7 mouse cellular contexts compared by ENCODE assay signal in genomic region chr3:130708529-130708928, GRCm38 (mm10). TPM values are rescaled to one million over a fixed set of nuclear protein-coding genes. Genes with fewer than 3 reads are reported as not detected.
A peak's percentile ranks its signal among the peaks of the same experiment; 100 is the strongest.
DNase-seq lines count a peak whose midpoint lies in the region; ATAC-seq and TF ChIP-seq lines count a peak whose summit lies in the region.

No protein-coding gene starts in this region.

- peak overlapping the region; percentile 76 for H3K4me2 ChIP-seq in limb, embryonic 13.5 days (replicated peaks)
- peak overlapping the region; percentile 83 for H3K4me2 ChIP-seq in midbrain, embryonic 14.5 days (ENCODE audit: low read length)

- no peak for TF ChIP-seq POLR2A in testis, adult 2 months (IDR thresholded peaks at IDR 0.05; ENCODE audit: control insufficient read depth, low read depth, low read length)
- TF ChIP-seq POLR2A in embryonic fibroblast, embryonic 13.5 days (IDR thresholded peaks at IDR 0.05; ENCODE audit: low read depth, low read length) = no peak

- H3K27ac ChIP-seq in testis, adult 2 months (ENCODE audit: control insufficient read depth, insufficient read depth, low read depth, low read length) = 0 out of 2 replicates have a peak overlapping the region, but pooled peaks have one; percentile 12
- H3K27ac ChIP-seq in embryonic fibroblast, embryonic 13.5 days (ENCODE audit: insufficient read depth, low read length) = peak overlapping the region; percentile 45
- H3K27ac ChIP-seq in limb, embryonic 13.5 days = peak overlapping the region; percentile 80
- peak overlapping the region; percentile 87; the same call in 1 of the 2 replicates for H3K27ac ChIP-seq in midbrain, embryonic 14.5 days (replicated peaks; ENCODE audit: low read depth, low read length)

- H3K9ac ChIP-seq in limb, embryonic 13.5 days = peak overlapping the region; percentile 89
- H3K9ac ChIP-seq in midbrain, embryonic 14.5 days (replicated peaks; ENCODE audit: low read length) = peak overlapping the region; percentile 78

- peaks cover 5% of the 10 kb centered on the region for H3K4me1 ChIP-seq in testis, adult 2 months (ENCODE audit: control insufficient read depth, insufficient read depth, low read length)
- no peaks in the 10 kb centered on the region; the same call in 1 of the 2 replicates for H3K4me1 ChIP-seq in embryonic fibroblast, embryonic 13.5 days (ENCODE audit: control insufficient read depth, insufficient read depth, low read length)
- peaks cover 22% of the 10 kb centered on the region for H3K4me1 ChIP-seq in limb, embryonic 13.5 days
- peaks cover 22% of the 10 kb centered on the region for H3K4me1 ChIP-seq in midbrain, embryonic 14.5 days (ENCODE audit: control insufficient read depth, insufficient read depth, low read length)

- 0% methylated on average over 5 of the region's 5 CpGs for WGBS in limb, embryonic 13.5 days
- under 1% methylated on average over 5 of the region's 5 CpGs for WGBS in midbrain, embryonic 14.5 days

- no peaks in the 10 kb centered on the region for H3K9me3 ChIP-seq in limb, embryonic 13.5 days
- H3K9me3 ChIP-seq in midbrain, embryonic 14.5 days (ENCODE audit: control insufficient read depth, low read length) = no peaks in the 10 kb centered on the region

- peak overlapping the region; percentile 90 for H3K4me3 ChIP-seq in testis, adult 2 months (ENCODE audit: control insufficient read depth, low read depth, low read length)
- H3K4me3 ChIP-seq in embryonic fibroblast, embryonic 13.5 days (ENCODE audit: insufficient read depth, low read length) = peak overlapping the region; percentile 98
- peak overlapping the region; percentile 79 for H3K4me3 ChIP-seq in limb, embryonic 13.5 days
- peak overlapping the region; percentile 74 for H3K4me3 ChIP-seq in midbrain, embryonic 14.5 days (replicated peaks; ENCODE audit: low read depth, low read length)

- DNase-seq in testis, postnatal 14 days (ENCODE audit: low spot score) = no peak
- peak; percentile 29 for DNase-seq in midbrain, embryonic 14.5 days
- DNase-seq in spleen, postnatal 4 days (ENCODE audit: low spot score in 2 of 2) = no peak

- ATAC-seq in limb, embryonic 13.5 days (ENCODE audit: low FRiP score, low read depth) = no peak
- ATAC-seq in midbrain, embryonic 14.5 days (ENCODE audit: low FRiP score, low TSS enrichment) = no peak
- no peak for ATAC-seq in activated CD4-positive, CD25-positive, alpha-beta regulatory T cell, adult 4 months

- TF ChIP-seq CTCF in testis, adult 2 months (IDR thresholded peaks at IDR 0.05; ENCODE audit: control insufficient read depth, insufficient read depth, insufficient replicate concordance, low read depth, low read length) = no peak
- no peak for TF ChIP-seq CTCF in embryonic fibroblast, embryonic 13.5 days (IDR thresholded peaks at IDR 0.05; ENCODE audit: borderline replicate concordance, insufficient read depth, low read length)

- H3K27me3 ChIP-seq in testis, adult 2 months (ENCODE audit: control insufficient read depth, insufficient read depth, low read length) = no peaks in the 10 kb centered on the region
- no peaks in the 10 kb centered on the region for H3K27me3 ChIP-seq in limb, embryonic 13.5 days
- H3K27me3 ChIP-seq in midbrain, embryonic 14.5 days (ENCODE audit: control insufficient read depth, insufficient read depth, low read length) = no peaks in the 10 kb centered on the region

- H3K36me3 ChIP-seq in testis, adult 2 months (ENCODE audit: control insufficient read depth, insufficient read depth, low read length) = 0 out of 2 replicates have a peak, but pooled peaks cover 1% of the 10 kb centered on the region
- H3K36me3 ChIP-seq in limb, embryonic 13.5 days = peaks cover 11% of the 10 kb centered on the region
- peaks cover 7% of the 10 kb centered on the region for H3K36me3 ChIP-seq in midbrain, embryonic 14.5 days (ENCODE audit: control insufficient read depth, insufficient read depth, low read length)

RNA-seq across cellular contexts. Expression of gene Ostc, which starts 0.7 kb away (rescaled TPM):
- 23.3 and 27.2 TPM in 2 replicates for polyA plus RNA-seq in testis, adult 2 months (2012; rRNA removed)
- 279 and 363 TPM in 2 replicates for polyA plus RNA-seq in embryonic fibroblast, embryonic 13.5 days (2011; ENCODE audit: insufficient read length, low read depth, missing spikeins)
- polyA plus RNA-seq in limb, embryonic 13.5 days (2015; fragmentation: Nextera tagmentation; extraction: Ambion mirVana) = 480 and 491 TPM in 2 replicates
- 223 and 240 TPM in 2 replicates for polyA plus RNA-seq in midbrain, embryonic 14.5 days (2014; fragmentation: Nextera tagmentation; extraction: Ambion mirVana)
- polyA plus RNA-seq in activated CD4-positive, CD25-positive, alpha-beta regulatory T cell, adult 4 months (2017; shearing (Covaris generic)) = 100 to 1,000 TPM; 214 to 219 TPM

RNA-seq across cellular contexts. Expression of gene Rpl34, which starts 21.7 kb away (rescaled TPM):
- polyA plus RNA-seq in testis, adult 2 months (2012; rRNA removed) = 979 and 1,049 TPM in 2 replicates
- polyA plus RNA-seq in embryonic fibroblast, embryonic 13.5 days (2011; ENCODE audit: insufficient read length, low read depth, missing spikeins) = 1,245 and 1,289 TPM in 2 replicates
- 877 and 879 TPM in 2 replicates for polyA plus RNA-seq in limb, embryonic 13.5 days (2015; fragmentation: Nextera tagmentation; extraction: Ambion mirVana)
- 612 and 730 TPM in 2 replicates for polyA plus RNA-seq in midbrain, embryonic 14.5 days (2014; fragmentation: Nextera tagmentation; extraction: Ambion mirVana)
- 1,000 to 10,000 TPM; 1,918 to 2,174 TPM for polyA plus RNA-seq in activated CD4-positive, CD25-positive, alpha-beta regulatory T cell, adult 4 months (2017; shearing (Covaris generic))

Comparison
In these comparisons a context has a peak if more than half of its experiments do, and no peak if none do; other contexts are left out.
1. H3K27ac ChIP-seq: peak in every context shown above with its lines; median percentile 87 in midbrain, embryonic 14.5 days; 80 in limb, embryonic 13.5 days; 45 in embryonic fibroblast, embryonic 13.5 days; 12 in testis, adult 2 months.